Mouse (Mus musculus): ENCODE data around the gene Tle6. TPM values are rescaled to one million over a fixed set of nuclear protein-coding genes. Genes with fewer than 3 reads are reported as not detected.

Gene Tle6
- total RNA-seq, 2 experiments from 2014 or later: 5.6 to 6.7 TPM

DNA sequence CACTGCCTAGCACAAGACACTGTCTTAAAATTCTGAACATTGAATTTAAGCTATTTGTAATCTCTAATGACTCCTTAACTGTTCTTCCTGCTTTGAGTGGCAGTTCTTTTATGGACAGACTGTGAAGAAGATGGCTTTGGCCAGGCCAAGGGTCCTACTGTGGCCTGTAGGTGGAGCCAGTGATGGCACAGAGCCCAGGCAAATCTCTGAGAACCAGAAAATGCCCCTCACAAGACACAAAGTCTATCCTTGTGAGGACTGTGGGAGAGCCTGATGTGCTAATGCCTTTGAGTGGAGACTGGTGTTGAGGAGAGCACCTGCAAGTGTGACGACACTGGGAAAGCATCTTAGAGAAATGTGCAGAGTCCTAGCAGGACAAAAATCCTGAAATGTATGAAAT, 7.4 kb upstream of the Tle6 start:
- intact Hi-C loops (cut with DNase I): loop anchor here (5.0 kb wide), 1 partner anchor 564 kb away; no protein-coding TSS in a partner anchor
- no peak for DNase-seq
- no peak overlapping the region for H3K4me3 ChIP-seq
- no peak overlapping the region for H3K27ac ChIP-seq
- TF ChIP-seq CTCF (IDR thresholded peaks at IDR 0.05): peak; percentile 37

GRCm38 (mm10) chr10:81605974-81606751, 5.3 kb upstream of the Tle6 start, which contains the start of gene BC025920:
TSS of gene BC025920 (plus strand) at chr10:81606270.
- peak; percentile 97 for DNase-seq
- H3K4me3 ChIP-seq: peak within 1 kb of the TSS; percentile 92
- intact Hi-C loops (cut with DNase I): loop anchor here (1.0 to 5.0 kb wide), 4 partner anchors 21 to 566 kb away; partner anchors contain the start of gene Sirt6
- peak within 1 kb of the TSS; percentile 98 for H3K27ac ChIP-seq
- TF ChIP-seq CTCF (IDR thresholded peaks at IDR 0.05): no peak

DNA sequence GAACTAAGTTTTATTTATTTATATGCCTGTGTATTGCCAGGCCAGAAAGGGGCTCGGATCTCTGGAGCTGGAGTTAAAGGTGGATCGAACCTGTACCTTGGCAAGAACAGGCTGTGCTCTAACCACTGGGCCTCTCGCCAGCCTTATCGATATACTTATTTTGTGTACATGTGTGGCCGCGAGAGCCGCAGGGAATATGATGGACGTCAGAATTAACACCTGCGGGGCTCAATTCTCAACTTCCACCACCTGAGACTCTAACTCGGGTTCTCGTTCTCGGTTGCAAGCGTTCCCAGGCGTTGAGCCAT, 4.7 kb upstream of the Tle6 start:
- Histone ChIP-seq H3K4me3 (peak overlapping the region; percentile 92), H3K27ac (peak overlapping the region; percentile 92)
- TF ChIP-seq CTCF (IDR thresholded peaks at IDR 0.05): no peak
- intact Hi-C loops (cut with DNase I): loop anchor here (1.0 to 5.0 kb wide), 3 partner anchors 41 to 567 kb away; no protein-coding TSS in a partner anchor
- DNase-seq: no peak

- peak overlapping the region; percentile 92 for H3K27ac ChIP-seq
- DNase-seq: peak; percentile 89
- peak overlapping the region; percentile 92 for H3K4me3 ChIP-seq
- TF ChIP-seq CTCF (IDR thresholded peaks at IDR 0.05): peak; percentile 74
- intact Hi-C loops (cut with DNase I): loop anchor here (1.0 to 5.0 kb wide), 3 partner anchors 40 to 567 kb away; no protein-coding TSS in a partner anchor
Measured at GRCm38 (mm10) chr10:81604968-81605665, 4.2 kb upstream of the Tle6 start.

- Histone ChIP-seq H3K4me3 (peak overlapping the region; percentile 92), H3K27ac (peak overlapping the region; percentile 92)
- intact Hi-C loops (cut with DNase I): loop anchor here (2.0 kb wide), 1 partner anchor 39 kb away; no protein-coding TSS in a partner anchor
- no peak for TF ChIP-seq CTCF (IDR thresholded peaks at IDR 0.05)
- no peak for DNase-seq
Measured at GRCm38 (mm10) chr10:81604019-81604967, 3.4 kb upstream of the Tle6 start.

- DNase-seq: no peak
- H3K27ac ChIP-seq: peak overlapping the region; percentile 28; the same call in 1 of the 2 replicates
Measured at GRCm38 (mm10) chr10:81602741-81603151, 1.9 kb upstream of the Tle6 start.

DNA sequence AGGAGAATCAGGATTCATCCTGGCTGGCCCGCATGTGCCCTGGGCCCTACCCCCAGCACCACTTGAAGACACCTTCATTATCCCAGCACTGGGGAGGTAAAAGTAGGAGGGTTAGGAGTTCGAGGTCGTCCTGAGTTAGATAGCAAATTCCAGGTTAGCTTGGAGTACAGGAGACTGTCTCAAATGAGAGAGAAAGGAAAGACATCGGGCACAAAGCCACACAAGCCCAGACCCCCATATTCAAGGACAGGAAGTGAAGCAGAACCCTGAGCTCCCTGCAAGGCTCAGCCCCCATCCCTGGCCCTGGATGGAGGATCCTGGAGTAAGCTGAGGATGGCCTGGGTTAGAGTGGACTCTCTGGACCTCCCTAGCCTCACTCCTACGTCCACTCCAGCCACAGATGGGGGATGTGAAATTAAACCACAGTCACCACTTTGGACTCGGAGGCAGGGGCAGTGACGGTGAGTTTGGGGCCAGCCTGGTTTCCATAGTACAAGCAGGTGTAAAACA, 578 bp upstream of the Tle6 start:
- DNase-seq: no peak
- TF ChIP-seq CTCF (IDR thresholded peaks at IDR 0.05): no peak
- Histone ChIP-seq H3K27ac (peak overlapping the region; percentile 74), H3K4me3 (peak overlapping the region; percentile 69)
- intact Hi-C loops (cut with DNase I): no loop called here

More at GRCm38 (mm10) chr10:81602741-81603151, 1.9 kb upstream of the Tle6 start:
- no peak overlapping the region for H3K4me3 ChIP-seq
- intact Hi-C loops (cut with DNase I): no loop called here
- peak; percentile 63 for TF ChIP-seq CTCF (IDR thresholded peaks at IDR 0.05)

GRCm38 (mm10) chr10:81600096-81600495, 777 bp downstream of the Tle6 start:
- H3K27ac ChIP-seq: peak overlapping the region; percentile 74
- intact Hi-C loops (cut with DNase I): no loop called here
- no peak for TF ChIP-seq CTCF (IDR thresholded peaks at IDR 0.05)
- DNase-seq: no peak
- no peak overlapping the region for H3K4me3 ChIP-seq

DNA sequence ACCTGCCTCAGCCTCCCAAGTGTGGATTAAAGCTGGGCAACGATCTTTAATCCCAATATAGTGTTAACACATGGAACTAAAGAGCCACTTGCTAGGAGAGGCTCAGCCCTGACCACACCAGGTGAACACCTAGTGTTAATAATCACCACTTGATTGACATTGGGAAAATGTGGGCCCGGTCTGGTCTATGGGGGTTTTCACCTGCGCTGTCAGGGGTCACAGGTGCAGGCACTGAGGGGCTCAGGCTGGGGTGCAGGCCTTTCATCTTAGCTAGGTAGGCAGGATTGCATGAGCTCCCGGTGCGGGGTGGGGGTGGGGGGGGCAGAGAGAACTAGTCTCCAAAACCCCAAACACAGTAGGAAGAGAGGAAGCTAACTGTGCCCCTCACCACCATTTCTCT, 1.2 kb downstream of the Tle6 start:
- intact Hi-C loops (cut with DNase I): loop anchor here (2.0 kb wide), 1 partner anchor 25 kb away; the partner anchor contains the start of gene Tle2

DNA sequence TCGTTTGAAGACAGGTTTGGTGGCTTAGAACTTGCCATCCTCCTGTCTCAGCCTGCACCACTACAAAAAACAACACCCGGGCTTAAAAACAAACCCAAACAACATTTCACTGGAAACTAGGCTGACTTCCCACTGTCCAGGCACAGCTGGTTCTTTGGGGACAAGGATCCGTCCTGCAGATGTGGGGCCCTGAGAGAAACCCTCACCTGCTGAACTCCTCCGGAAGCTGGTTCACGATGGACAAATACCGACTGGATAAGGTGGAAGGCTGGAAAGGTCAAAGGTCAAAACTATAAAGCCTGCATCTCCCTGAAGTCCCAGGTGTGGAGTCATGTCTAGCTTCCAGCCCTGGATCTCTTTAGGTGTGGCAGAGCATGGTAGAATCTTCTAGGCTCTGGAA, 2.0 kb downstream of the Tle6 start:
- intact Hi-C loops (cut with DNase I): loop anchor here (2.0 kb wide), 1 partner anchor 24 kb away; the partner anchor contains the start of gene Tle2
- Histone ChIP-seq H3K4me3 (no peak overlapping the region), H3K27ac (no peak overlapping the region)
- DNase-seq: no peak
- no peak for TF ChIP-seq CTCF (IDR thresholded peaks at IDR 0.05)

More for the DNA sequence above, 1.2 kb downstream of the Tle6 start:
- no peak for DNase-seq
- no peak for TF ChIP-seq CTCF (IDR thresholded peaks at IDR 0.05)
- Histone ChIP-seq H3K27ac (no peak overlapping the region), H3K4me3 (no peak overlapping the region)

- DNase-seq: no peak
- TF ChIP-seq CTCF (IDR thresholded peaks at IDR 0.05): no peak
- Histone ChIP-seq H3K4me3 (no peak overlapping the region), H3K27ac (no peak overlapping the region)
- intact Hi-C loops (cut with DNase I): loop anchor here (2.0 kb wide), 1 partner anchor 24 kb away; the partner anchor contains the start of gene Tle2
Measured at GRCm38 (mm10) chr10:81598342-81598741, 2.5 kb downstream of the Tle6 start.

Measured in gastrocnemius, adult 2 months (tissue).